Mouse (Mus musculus): ENCODE results near the gene Gm21149.
"Not testable (repeated sequence)": the region's sequence is repeated elsewhere in the genome, so short reads cannot be mapped to it uniquely, and the experiment has no call there.

Gene Gm21149

DNA sequence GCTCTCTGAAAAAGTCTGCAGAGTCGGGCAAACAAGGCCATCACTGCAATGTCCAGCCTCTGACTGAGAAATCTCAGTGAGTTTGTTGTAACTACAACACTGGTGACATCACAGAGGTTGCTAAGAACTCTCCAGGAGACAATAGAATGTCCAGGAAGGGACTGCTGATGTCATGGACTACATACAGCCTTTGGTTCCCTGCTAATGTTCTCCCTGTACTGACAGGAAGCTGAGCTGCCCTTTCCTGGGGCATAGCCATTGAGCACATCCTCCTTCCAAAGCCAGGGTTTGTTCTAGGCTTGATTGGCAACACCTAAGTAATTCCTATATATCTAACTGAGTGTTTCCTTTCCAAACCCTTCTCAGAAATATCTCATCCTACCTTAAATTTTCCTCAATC is at the start of gene Gm21149:
Gene Gm21149 (minus strand): TSS at position 101 of the 400 bp plus-strand sequence.
- DNase-seq = not testable (repeated sequence)

GRCm38 (mm10) chr5:15522470-15522869 is 46.1 kb upstream of the Gm21149 start:
- DNase-seq = not testable (repeated sequence)

- not testable (repeated sequence) for DNase-seq
Measured at GRCm38 (mm10) chr5:15522028-15522427, 45.7 kb upstream of the Gm21149 start.

DNA sequence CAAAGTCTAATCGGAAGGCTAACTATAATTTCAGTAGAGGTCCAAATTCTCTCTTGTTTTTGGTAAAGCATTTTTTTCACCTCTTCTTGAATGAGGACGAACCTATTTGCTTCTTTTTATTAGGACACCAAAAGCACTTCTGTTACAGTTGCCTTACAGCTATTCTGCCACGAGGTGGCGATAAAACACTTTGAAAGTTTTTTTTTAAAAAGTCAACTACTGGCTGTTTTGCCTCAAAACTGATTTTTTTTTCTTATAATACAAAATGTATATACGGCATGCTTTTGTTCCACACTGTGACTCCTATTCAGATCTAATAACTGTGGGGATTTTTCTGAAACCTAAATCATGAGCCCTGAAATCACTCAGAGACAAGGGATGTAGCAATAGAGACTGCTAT is 44.1 kb upstream of the Gm21149 start:
- DNase-seq = peak; percentile 1

- not testable (repeated sequence) for DNase-seq
Measured at GRCm38 (mm10) chr5:15517150-15517549, 40.8 kb upstream of the Gm21149 start.

DNA sequence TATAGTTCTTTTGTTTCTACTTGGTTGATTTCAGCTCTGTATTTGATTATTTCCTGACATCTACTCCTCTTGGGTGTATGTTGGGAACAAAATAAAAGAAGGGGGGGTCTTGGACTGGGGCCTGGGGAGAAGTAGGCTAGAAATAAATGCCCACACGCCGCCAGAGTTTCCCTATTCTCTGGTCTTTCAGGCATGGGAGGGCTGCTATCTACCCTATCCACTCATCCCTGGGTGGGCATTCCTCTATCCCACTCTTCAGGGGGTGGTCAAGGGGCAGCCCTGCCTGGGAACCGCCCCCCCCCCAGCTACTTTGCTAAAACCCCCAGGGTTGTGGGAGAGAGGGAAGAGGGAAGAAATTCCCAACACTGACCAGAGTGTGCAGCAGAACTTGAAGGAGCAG is 35.9 kb upstream of the Gm21149 start:
- DNase-seq = not testable (repeated sequence)

DNA sequence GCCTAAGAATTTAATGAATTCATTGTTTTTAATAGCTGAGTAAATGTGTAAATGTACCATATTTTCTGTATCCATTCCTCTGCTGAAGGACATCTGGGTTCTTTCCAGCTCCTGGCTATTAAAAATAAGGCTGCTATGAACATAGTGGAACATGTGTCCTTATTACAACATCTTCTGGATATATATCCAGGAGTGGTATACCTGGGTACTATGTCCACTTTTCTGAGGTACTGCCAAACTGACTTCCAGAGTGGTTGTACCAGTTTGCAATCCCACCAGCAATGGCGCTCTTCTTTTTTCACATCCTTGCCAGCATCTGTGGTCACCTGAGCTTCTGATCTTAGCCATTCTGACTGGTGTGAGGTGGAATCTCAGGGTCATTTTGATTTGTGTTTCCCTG is 33.6 kb upstream of the Gm21149 start:
- not testable (repeated sequence) for DNase-seq

- not testable (repeated sequence) for DNase-seq
Measured at GRCm38 (mm10) chr5:15508460-15509451, 32.4 kb upstream of the Gm21149 start.

- not testable (repeated sequence) for DNase-seq
Measured at GRCm38 (mm10) chr5:15507757-15508459, 31.6 kb upstream of the Gm21149 start.

DNA sequence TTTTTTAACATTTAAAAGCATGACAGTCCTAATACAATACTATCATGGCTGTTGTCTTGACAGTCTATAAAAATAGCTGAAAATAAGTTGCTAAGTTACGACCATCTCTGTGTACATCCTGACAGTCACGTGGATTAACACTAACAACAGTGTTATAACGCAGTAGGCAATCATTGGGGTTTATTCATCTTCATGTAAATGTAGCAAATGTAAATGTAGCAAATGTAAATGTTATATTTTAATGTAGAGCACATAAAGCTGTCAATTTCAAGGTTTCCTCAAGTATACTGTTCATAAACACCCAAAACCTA is 30.9 kb upstream of the Gm21149 start:
- no peak for DNase-seq

DNA sequence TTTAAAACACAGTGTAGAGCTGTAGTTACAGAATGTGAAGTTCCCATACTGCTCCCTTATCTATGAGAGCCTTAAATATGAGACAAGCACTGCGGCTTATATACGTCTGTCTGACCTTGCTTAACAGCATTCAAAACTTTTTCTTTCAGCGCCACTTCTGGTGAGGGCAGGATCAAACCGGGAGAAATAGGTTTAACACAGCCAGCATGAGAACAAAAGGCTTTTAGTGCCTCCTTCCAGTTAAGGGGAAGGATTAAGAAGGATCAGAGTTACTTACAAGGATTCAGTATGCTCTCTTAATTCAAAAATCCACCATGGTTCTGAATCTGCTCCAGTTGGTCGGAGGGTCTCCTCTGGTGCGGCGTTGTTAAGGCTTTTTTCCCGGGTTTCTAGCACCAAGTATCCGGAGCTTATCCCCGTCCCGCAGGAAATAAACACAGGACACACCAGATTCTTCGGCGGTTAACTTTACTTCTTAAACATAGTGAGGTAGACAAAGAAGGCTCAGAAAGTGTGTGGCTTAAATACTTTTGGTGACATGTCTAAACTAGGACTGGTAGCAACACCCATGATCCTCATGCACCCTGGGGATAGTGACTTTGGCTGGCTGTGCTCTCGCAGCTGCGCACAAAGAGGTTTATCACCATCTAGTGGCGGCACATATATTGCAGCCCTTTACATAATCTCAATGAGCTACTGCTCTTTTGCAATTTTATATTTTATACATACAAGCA is 30.4 kb upstream of the Gm21149 start:
- peak; percentile 30 for DNase-seq

- peak; percentile 11 for DNase-seq
Measured at GRCm38 (mm10) chr5:15498774-15499400, 22.6 kb upstream of the Gm21149 start.

DNA sequence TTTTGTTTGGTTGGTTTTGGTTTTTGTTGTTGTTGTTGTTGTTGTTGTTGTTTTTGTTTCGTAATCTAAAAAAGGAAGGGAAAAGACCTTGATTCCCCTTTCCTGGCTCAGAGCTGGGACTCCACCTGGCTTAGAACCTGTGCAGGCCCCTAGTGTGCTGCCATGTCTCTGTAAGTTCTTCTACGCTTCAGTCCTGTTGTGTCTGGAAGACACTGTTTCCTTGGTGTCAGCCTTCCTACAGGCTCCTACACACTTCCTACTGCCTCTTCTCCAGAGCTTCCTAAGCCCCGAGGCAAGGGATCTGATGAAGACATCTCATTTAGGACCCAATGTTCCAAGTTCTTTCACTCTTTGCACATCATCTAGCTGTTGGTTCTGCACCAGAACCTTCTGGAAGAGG is 22.0 kb upstream of the Gm21149 start:
- not testable (repeated sequence) for DNase-seq

DNA sequence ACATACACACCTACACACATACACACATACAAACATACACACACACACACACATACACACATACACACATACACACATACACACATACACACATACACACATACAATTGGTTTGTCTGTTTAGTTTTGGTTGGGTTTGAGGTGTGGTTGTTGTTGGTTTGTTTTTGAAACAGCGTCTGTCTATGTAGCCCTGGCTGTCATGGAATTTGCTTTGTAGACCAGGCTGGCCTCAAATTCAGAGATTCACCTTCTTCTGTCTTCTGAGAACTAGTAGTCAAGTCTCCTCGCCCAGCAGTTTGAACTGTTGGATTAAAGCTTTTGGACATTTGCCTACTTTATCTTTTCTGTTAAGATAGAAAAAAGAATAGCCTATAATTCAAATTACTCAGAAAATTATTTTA is 14.6 kb upstream of the Gm21149 start:
- DNase-seq = not testable (repeated sequence)

DNA sequence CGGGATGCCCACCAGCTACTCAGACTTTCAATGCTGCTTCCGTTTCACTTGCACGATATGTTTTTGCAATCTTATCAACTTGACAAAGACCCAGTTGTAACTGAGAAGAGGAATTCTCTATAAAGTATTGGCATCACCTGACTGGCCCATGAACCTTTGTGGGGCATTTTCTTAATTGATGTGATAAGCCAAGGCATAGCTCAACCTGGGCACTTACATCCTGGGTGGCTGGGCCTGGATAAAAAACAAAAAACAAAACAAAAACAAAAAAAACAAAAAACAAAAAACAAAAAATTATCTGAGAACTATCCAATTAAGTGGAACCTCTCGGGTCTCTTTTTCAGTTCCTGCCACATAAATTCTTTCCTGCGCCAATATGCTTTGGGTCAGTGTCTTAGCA is 12.4 kb upstream of the Gm21149 start:
- DNase-seq = no peak

- DNase-seq = not testable (repeated sequence)
Measured at GRCm38 (mm10) chr5:15484616-15485015, 8.3 kb upstream of the Gm21149 start.

GRCm38 (mm10) chr5:15483576-15483975 is 7.3 kb upstream of the Gm21149 start:
- not testable (repeated sequence) for DNase-seq

DNA sequence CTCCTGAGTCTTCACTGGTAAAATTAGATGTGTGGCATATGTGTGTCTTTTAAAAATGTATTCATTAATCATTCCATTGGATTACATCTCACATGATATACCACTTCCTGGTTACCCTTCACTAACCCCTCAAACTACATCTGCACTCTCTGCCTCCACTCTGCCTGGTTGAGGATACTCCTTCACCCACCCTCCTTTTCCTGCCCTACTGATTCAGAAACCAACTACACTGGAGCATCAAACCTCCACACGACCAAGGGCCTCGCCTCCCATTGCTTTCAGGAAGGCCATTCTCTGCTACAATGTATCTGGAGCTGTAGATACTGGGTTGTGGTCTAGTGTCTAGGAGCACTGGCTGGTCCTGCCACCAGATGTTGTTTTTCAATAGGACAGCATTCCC is 6.5 kb upstream of the Gm21149 start:
- DNase-seq = not testable (repeated sequence)

DNA sequence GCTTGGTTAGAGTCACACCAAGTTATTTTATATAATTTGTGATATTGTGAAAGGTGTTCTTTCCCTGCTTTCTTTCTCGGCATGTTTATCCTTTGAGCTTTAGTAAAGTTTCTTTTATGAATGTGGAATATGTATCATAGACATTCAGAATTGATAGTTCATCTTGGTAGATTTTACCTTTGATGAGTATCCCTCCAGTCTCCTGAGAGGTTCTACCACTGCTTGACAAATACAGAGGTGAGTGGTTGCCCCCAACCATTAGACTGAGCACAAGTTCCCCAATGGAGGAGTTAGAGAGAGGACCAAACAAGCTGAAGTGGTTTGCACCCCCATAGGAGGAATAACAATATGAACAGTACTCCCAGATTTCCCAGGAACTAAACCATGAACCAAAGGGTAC is 6.2 kb downstream of the Gm21149 start:
- DNase-seq = not testable (repeated sequence)

- not testable (repeated sequence) for DNase-seq
Measured at GRCm38 (mm10) chr5:15467768-15468167, 8.6 kb downstream of the Gm21149 start.

DNA sequence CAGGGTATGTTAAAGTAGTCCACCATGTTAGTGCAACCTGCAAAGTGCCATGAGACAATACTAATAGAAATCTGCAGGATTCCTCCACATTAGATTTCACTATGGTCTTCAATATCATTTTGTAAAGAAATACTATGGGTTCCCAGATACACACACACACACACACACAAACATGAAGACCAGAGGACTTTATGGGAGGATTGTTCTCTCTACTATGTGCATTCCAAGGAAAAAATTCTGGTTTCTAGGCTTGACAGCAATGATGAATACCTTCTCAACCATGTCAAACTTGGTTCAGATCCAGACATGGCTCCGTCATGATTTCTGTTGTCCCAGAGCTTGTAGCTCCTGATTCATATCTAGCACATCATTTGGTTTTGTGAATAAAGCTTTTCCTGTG is 10.1 kb downstream of the Gm21149 start:
- DNase-seq = not testable (repeated sequence)

DNA sequence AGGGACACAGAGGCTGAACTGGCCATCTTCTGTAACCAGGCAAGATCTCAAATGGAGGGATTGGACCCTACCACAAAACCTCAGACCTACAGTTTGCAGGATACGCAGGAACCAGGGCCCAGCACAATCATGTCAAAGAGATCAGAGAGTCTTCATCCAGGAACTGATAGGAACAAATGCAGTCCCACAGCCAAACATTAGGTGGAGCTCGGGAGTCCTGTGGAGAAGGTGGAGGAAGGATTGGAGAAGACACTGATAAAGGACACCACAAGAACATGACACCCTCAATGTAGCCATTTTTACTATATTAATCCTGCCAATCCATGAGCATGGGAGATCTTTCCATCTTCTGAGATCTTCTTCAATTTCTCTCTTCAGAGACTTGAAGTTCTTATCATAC is 12.8 kb downstream of the Gm21149 start:
- DNase-seq = not testable (repeated sequence)

DNA sequence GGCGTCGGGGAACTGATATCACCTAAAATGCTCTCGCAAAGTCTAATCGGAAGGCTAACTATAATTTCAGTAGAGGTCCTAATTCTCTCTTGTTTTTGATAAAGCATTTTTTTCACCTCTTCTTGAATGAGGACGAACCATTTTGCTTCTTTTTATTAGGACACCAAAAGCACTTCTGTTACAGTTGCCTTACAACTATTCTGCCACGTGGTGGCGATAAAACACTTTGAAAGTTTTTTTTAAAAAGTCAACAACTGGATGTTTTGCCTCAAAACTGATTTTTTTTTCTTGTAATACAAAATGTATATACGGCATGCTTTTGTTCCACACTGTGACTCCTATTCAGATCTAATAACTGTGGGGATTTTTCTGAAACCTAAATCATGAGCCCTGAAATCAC is 14.7 kb downstream of the Gm21149 start:
- not testable (repeated sequence) for DNase-seq

Data from right cerebral cortex, postnatal 4 days (tissue).